Mouse (Mus musculus): ENCODE measurements around the gene Srsf3. TPM values are rescaled to one million over a fixed set of nuclear protein-coding genes. Genes with fewer than 3 reads are reported as not detected.
"Not testable (repeated sequence)": the region's sequence is repeated elsewhere in the genome, so short reads cannot be mapped to it uniquely, and the experiment has no call there.

Srsf3 gene
- total RNA-seq, 1 experiment from 2014 or later = 1,077 TPM

- no peak for ATAC-seq (replicated peaks; ENCODE audit: low read depth, poor library complexity, severe bottlenecking)
Observed at GRCm38 (mm10) chr17:29016705-29017104, 15.7 kb upstream of the Srsf3 start.

GRCm38 (mm10) chr17:29018292-29018984 is 14.0 kb upstream of the Srsf3 start:
- ATAC-seq (replicated peaks; ENCODE audit: low read depth, poor library complexity, severe bottlenecking) = no peak

GRCm38 (mm10) chr17:29019391-29019790 is 13.0 kb upstream of the Srsf3 start:
- ATAC-seq (replicated peaks; ENCODE audit: low read depth, poor library complexity, severe bottlenecking) = no peak

- no peak for ATAC-seq (replicated peaks; ENCODE audit: low read depth, poor library complexity, severe bottlenecking)
Observed at GRCm38 (mm10) chr17:29020444-29020843, 12.0 kb upstream of the Srsf3 start.

- peak; percentile 54 for ATAC-seq (replicated peaks; ENCODE audit: low read depth, poor library complexity, severe bottlenecking)
Observed at GRCm38 (mm10) chr17:29022230-29022819, 10.1 kb upstream of the Srsf3 start.

- ATAC-seq (replicated peaks; ENCODE audit: low read depth, poor library complexity, severe bottlenecking) = no peak
Observed at GRCm38 (mm10) chr17:29023346-29023745, 9.1 kb upstream of the Srsf3 start.

GRCm38 (mm10) chr17:29024047-29024892 is 8.2 kb upstream of the Srsf3 start:
- ATAC-seq (replicated peaks; ENCODE audit: low read depth, poor library complexity, severe bottlenecking) = peak; percentile 82

- no peak for ATAC-seq (replicated peaks; ENCODE audit: low read depth, poor library complexity, severe bottlenecking)
Observed at GRCm38 (mm10) chr17:29024896-29025565, 7.4 kb upstream of the Srsf3 start.

GRCm38 (mm10) chr17:29026652-29027356 is 5.6 kb upstream of the Srsf3 start:
- no peak for ATAC-seq (replicated peaks; ENCODE audit: low read depth, poor library complexity, severe bottlenecking)

GRCm38 (mm10) chr17:29030321-29031034 is 1.9 kb upstream of the Srsf3 start:
- ATAC-seq (replicated peaks; ENCODE audit: low read depth, poor library complexity, severe bottlenecking) = no peak

- not testable (repeated sequence) for ATAC-seq (replicated peaks; ENCODE audit: low read depth, poor library complexity, severe bottlenecking)
Observed at GRCm38 (mm10) chr17:29031085-29031711, 1.2 kb upstream of the Srsf3 start.

GRCm38 (mm10) chr17:29031771-29032273 is 606 bp upstream of the Srsf3 start:
- ATAC-seq (replicated peaks; ENCODE audit: low read depth, poor library complexity, severe bottlenecking) = peak; percentile 15

GRCm38 (mm10) chr17:29033569-29034061 is 1.2 kb downstream of the Srsf3 start:
- ATAC-seq (replicated peaks; ENCODE audit: low read depth, poor library complexity, severe bottlenecking) = no peak

GRCm38 (mm10) chr17:29034264-29034663 is 1.8 kb downstream of the Srsf3 start:
- ATAC-seq (replicated peaks; ENCODE audit: low read depth, poor library complexity, severe bottlenecking) = no peak

- no peak for ATAC-seq (replicated peaks; ENCODE audit: low read depth, poor library complexity, severe bottlenecking)
Observed at GRCm38 (mm10) chr17:29035506-29035905, 3.1 kb downstream of the Srsf3 start.

GRCm38 (mm10) chr17:29039351-29039750 is 6.9 kb downstream of the Srsf3 start:
- ATAC-seq (replicated peaks; ENCODE audit: low read depth, poor library complexity, severe bottlenecking) = peak; percentile 16; the same call in 1 of the 2 replicates

GRCm38 (mm10) chr17:29041632-29042031 is 9.2 kb downstream of the Srsf3 start:
- ATAC-seq (replicated peaks; ENCODE audit: low read depth, poor library complexity, severe bottlenecking) = not testable (repeated sequence)

GRCm38 (mm10) chr17:29042569-29042968 is 10.1 kb downstream of the Srsf3 start:
- no peak for ATAC-seq (replicated peaks; ENCODE audit: low read depth, poor library complexity, severe bottlenecking)
